In genomic region chr2:57125891-57126290, GRCm38 (mm10) we compare ENCODE assay signal across 19 mouse cellular contexts.
"Had no signal": no experiment of that assay in that cellular context is flagged by ENCODE, and none has a peak within 500 bp of the region (broad histone marks: within the 10 kb centered on the region; RNA-seq: fewer than 3 reads in every experiment).

No protein-coding gene starts in this region.

- H3K27me3 ChIP-seq: limb, embryonic 12.5 days; limb, embryonic 15.5 days had no signal

- H3K27ac ChIP-seq: limb, embryonic 12.5 days; limb, embryonic 15.5 days; midbrain, embryonic 12.5 days; midbrain, embryonic 15.5 days; neural tube, embryonic 12.5 days; neural tube, embryonic 15.5 days; stomach, postnatal 0 days had no signal

- H3K4me3 ChIP-seq: limb, embryonic 12.5 days; limb, embryonic 15.5 days; midbrain, embryonic 12.5 days; midbrain, embryonic 15.5 days; neural tube, embryonic 12.5 days; neural tube, embryonic 15.5 days had no signal

- H3K4me2 ChIP-seq: limb, embryonic 12.5 days; limb, embryonic 15.5 days; midbrain, embryonic 12.5 days; midbrain, embryonic 15.5 days; neural tube, embryonic 12.5 days; neural tube, embryonic 15.5 days had no signal

- H3K36me3 ChIP-seq: limb, embryonic 12.5 days; limb, embryonic 15.5 days; midbrain, embryonic 12.5 days; midbrain, embryonic 15.5 days; neural tube, embryonic 12.5 days; neural tube, embryonic 15.5 days had no signal

- H3K9me3 ChIP-seq: limb, embryonic 12.5 days; limb, embryonic 15.5 days; midbrain, embryonic 12.5 days; midbrain, embryonic 15.5 days; neural tube, embryonic 12.5 days; neural tube, embryonic 15.5 days had no signal

- H3K9ac ChIP-seq: limb, embryonic 12.5 days; limb, embryonic 15.5 days; midbrain, embryonic 12.5 days; midbrain, embryonic 15.5 days; neural tube, embryonic 12.5 days; neural tube, embryonic 15.5 days had no signal

- ATAC-seq: intestine, embryonic 16.5 days; midbrain, embryonic 15.5 days had no signal

- DNase-seq: kidney, adult 18-20 months; kidney, adult 9 months; kidney, postnatal 14 days; kidney, postnatal 4 days; left cerebral cortex, postnatal 4 days; lung, adult 2 months; lung, postnatal 36 days; right cerebral cortex, adult 18-20 months; right cerebral cortex, postnatal 14 days; right cerebral cortex, postnatal 4 days; thymus, postnatal 25 days had no signal
